Mouse (Mus musculus): ENCODE results near the gene Naglu. TPM values are rescaled to one million over a fixed set of nuclear protein-coding genes. Genes with fewer than 3 reads are reported as not detected.

Naglu gene
- polyA plus RNA-seq, 1 experiment from 2014 or later, result 26.5 TPM

DNA sequence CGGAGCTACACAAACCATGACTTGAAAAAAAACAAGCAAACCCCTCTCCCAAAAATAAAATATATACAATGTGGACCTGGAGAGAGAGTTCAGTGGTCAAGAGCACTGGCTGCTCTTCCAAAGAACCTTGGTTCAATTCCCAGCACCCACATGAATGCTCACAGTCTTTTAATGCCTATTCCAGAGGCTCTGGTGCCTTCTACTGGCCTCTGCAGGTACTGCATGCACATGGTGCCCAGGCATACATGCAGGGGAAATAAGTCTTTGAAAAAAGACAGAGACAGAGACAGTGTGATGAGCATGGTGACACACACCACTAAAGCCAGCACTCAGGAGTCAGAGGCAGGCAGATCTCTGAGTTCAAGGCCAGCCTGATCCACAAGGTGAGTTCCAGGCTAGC lies 15.8 kb upstream of the Naglu start:
- H3K4me2 ChIP-seq (ENCODE audit: low read length), result no peak overlapping the region
- H3K4me3 ChIP-seq (replicated peaks; ENCODE audit: low read depth, low read length), result no peak overlapping the region
- 0 out of 2 replicates have a peak, but pooled peaks cover 4% of the 10 kb centered on the region for H3K4me1 ChIP-seq (replicated peaks; ENCODE audit: insufficient read depth, low read length)
- H3K27me3 ChIP-seq (ENCODE audit: insufficient read depth, low read length), result no peaks in the 10 kb centered on the region
- WGBS, result 97% methylated on average over 1 of the region's 1 CpGs
- TF ChIP-seq CTCF (IDR thresholded peaks at IDR 0.05; ENCODE audit: low read depth), result peak; percentile 50
- ATAC-seq (replicated peaks; ENCODE audit: low FRiP score, low read depth), result no peak
- H3K27ac ChIP-seq, result no peak overlapping the region
- no peaks in the 10 kb centered on the region for H3K9me3 ChIP-seq (replicated peaks; ENCODE audit: low read length)
- peaks cover 18% of the 10 kb centered on the region for H3K36me3 ChIP-seq (ENCODE audit: insufficient read depth, low read length)
- no peak for DNase-seq (ENCODE audit: low spot score)
- no peak overlapping the region for H3K9ac ChIP-seq (ENCODE audit: low read depth, low read length)

DNA sequence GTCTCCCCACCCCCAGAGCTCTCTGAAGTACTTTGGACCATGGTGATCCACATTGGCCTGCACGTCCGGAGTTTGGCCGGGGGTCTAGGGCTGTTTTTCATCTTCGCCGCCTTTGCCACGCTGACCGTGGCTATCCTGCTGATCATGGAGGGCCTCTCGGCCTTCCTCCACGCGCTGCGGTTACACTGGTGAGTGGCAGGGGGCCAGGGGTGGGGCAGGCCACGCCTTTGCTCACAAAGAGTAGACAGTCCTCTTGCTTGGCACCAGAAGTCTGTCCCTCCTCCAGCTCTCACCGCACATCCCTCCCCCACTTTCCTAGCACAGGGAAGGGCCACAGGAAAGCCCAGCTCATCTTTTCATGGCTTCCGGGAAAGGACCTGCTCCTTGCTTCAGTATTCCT lies 14.4 kb upstream of the Naglu start:
- H3K4me2 ChIP-seq (ENCODE audit: low read length), result no peak overlapping the region
- no peak for TF ChIP-seq CTCF (IDR thresholded peaks at IDR 0.05; ENCODE audit: low read depth)
- whole genome bisulfite sequencing, result 76% methylated on average over 14 of the region's 14 CpGs
- peaks cover 7% of the 10 kb centered on the region for H3K36me3 ChIP-seq (ENCODE audit: insufficient read depth, low read length)
- no peak for DNase-seq (ENCODE audit: low spot score)
- H3K9ac ChIP-seq (ENCODE audit: low read depth, low read length), result 0 out of 2 replicates have a peak overlapping the region, but pooled peaks have one; percentile 13
- no peaks in the 10 kb centered on the region for H3K9me3 ChIP-seq (replicated peaks; ENCODE audit: low read length)
- ATAC-seq (replicated peaks; ENCODE audit: low FRiP score, low read depth), result no peak
- no peak overlapping the region for H3K4me3 ChIP-seq (replicated peaks; ENCODE audit: low read depth, low read length)
- H3K27ac ChIP-seq, result no peak overlapping the region
- H3K4me1 ChIP-seq (replicated peaks; ENCODE audit: insufficient read depth, low read length), result peaks cover 7% of the 10 kb centered on the region; the same call in 1 of the 2 replicates
- H3K27me3 ChIP-seq (ENCODE audit: insufficient read depth, low read length), result no peaks in the 10 kb centered on the region

DNA sequence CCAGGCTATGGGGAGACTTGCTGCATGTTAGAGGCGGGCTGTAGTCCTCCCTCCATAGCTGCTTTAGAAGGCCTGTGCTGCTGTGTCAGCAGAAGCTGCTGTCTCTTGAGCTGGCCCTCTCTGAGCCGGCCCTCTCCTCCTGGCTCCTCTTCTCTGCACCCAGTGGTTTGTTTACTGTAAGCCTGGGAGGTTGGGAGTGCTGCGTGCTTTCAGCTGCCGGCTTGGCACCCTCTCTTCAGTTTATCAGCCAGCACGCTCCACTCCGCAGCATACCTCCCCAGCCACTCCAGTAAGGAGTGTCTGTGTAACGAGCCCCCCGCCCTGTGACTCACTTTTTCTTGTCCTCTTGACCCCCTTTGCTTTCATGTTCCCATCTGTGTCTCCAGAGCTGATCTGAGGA lies 12.9 kb upstream of the Naglu start:
- no peak for DNase-seq (ENCODE audit: low spot score)
- H3K4me2 ChIP-seq (ENCODE audit: low read length), result no peak overlapping the region
- no peak for TF ChIP-seq CTCF (IDR thresholded peaks at IDR 0.05; ENCODE audit: low read depth)
- no peak overlapping the region for H3K9ac ChIP-seq (ENCODE audit: low read depth, low read length)
- no peaks in the 10 kb centered on the region for H3K27me3 ChIP-seq (ENCODE audit: insufficient read depth, low read length)
- H3K27ac ChIP-seq, result peak overlapping the region; percentile 50
- 41% methylated on average over 8 of the region's 8 CpGs for WGBS
- H3K36me3 ChIP-seq (ENCODE audit: insufficient read depth, low read length), result peaks cover 3% of the 10 kb centered on the region; the same call in 1 of the 2 replicates
- no peak; the same call in 1 of the 2 replicates for ATAC-seq (replicated peaks; ENCODE audit: low FRiP score, low read depth)
- H3K4me1 ChIP-seq (replicated peaks; ENCODE audit: insufficient read depth, low read length), result peaks cover 7% of the 10 kb centered on the region; the same call in 1 of the 2 replicates
- no peak overlapping the region for H3K4me3 ChIP-seq (replicated peaks; ENCODE audit: low read depth, low read length)
- no peaks in the 10 kb centered on the region for H3K9me3 ChIP-seq (replicated peaks; ENCODE audit: low read length)

DNA sequence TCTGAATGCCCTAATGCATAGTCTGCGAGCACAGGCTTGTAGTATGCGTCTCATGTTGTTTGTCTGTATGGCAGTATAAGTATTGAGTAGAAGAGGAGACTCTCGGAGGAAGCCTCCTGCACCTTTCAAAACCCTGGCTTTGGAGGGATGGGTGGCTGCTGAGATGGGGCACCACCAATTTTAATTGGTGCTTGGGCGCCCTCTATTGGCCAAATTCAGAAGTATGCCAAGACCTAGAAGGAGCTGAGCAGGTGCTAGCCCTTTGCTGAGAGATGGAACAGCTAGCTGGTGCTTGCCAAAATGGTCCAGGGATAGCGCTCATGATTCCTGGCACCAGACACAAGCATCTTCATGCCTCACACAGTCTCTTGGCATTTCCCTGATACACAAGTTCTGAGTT lies 12.0 kb upstream of the Naglu start:
- Histone ChIP-seq H3K27ac (no peak overlapping the region), H3K4me1 (replicated peaks; ENCODE audit: insufficient read depth, low read length) (peaks cover 8% of the 10 kb centered on the region)
- 34% methylated on average over 5 of the region's 5 CpGs for WGBS

DNA sequence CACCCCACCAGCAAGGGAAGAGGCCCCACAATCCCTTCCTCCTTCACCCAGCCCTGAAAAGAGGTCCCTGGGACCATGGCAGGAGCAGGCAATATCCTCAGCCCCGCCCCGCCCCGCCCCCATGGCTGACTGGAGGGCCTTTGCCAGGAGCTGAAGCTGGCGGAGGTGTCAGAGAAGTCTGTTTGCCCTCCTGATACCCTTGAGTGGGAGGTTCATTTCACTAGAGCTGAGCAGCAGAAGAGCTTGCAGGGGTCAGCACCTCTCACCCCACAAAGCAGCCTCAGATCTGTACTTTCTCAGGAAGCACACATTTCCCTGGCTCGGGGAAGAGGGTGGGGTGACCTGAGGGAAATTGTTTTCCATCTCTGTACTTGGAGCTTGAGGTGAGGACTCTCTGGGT lies 11.1 kb upstream of the Naglu start:
- peaks cover 4% of the 10 kb centered on the region; the same call in 1 of the 2 replicates for H3K36me3 ChIP-seq (ENCODE audit: insufficient read depth, low read length)
- peak; percentile 19 for DNase-seq (ENCODE audit: low spot score)
- H3K27ac ChIP-seq, result peak overlapping the region; percentile 81; the same call in 1 of the 2 replicates
- 44% methylated on average over 5 of the region's 5 CpGs for WGBS
- no peak for TF ChIP-seq CTCF (IDR thresholded peaks at IDR 0.05; ENCODE audit: low read depth)
- H3K9ac ChIP-seq (ENCODE audit: low read depth, low read length), result no peak overlapping the region
- no peaks in the 10 kb centered on the region for H3K27me3 ChIP-seq (ENCODE audit: insufficient read depth, low read length)
- no peak overlapping the region for H3K4me3 ChIP-seq (replicated peaks; ENCODE audit: low read depth, low read length)
- no peak; the same call in 1 of the 2 replicates for ATAC-seq (replicated peaks; ENCODE audit: low FRiP score, low read depth)
- no peaks in the 10 kb centered on the region for H3K9me3 ChIP-seq (replicated peaks; ENCODE audit: low read length)
- no peak overlapping the region for H3K4me2 ChIP-seq (ENCODE audit: low read length)
- peaks cover 17% of the 10 kb centered on the region for H3K4me1 ChIP-seq (replicated peaks; ENCODE audit: insufficient read depth, low read length)

More for the DNA sequence above, 12.0 kb upstream of the Naglu start:
- H3K9me3 ChIP-seq (replicated peaks; ENCODE audit: low read length), result no peaks in the 10 kb centered on the region
- TF ChIP-seq CTCF (IDR thresholded peaks at IDR 0.05; ENCODE audit: low read depth), result peak; percentile 84
- peaks cover 7% of the 10 kb centered on the region; the same call in 1 of the 2 replicates for H3K36me3 ChIP-seq (ENCODE audit: insufficient read depth, low read length)
- DNase-seq (ENCODE audit: low spot score), result peak; percentile 86
- H3K4me2 ChIP-seq (ENCODE audit: low read length), result no peak overlapping the region
- H3K9ac ChIP-seq (ENCODE audit: low read depth, low read length), result no peak overlapping the region
- ATAC-seq (replicated peaks; ENCODE audit: low FRiP score, low read depth), result 0 out of 2 replicates have a peak, but pooled peaks have one; percentile 16
- no peak overlapping the region for H3K4me3 ChIP-seq (replicated peaks; ENCODE audit: low read depth, low read length)
- no peaks in the 10 kb centered on the region for H3K27me3 ChIP-seq (ENCODE audit: insufficient read depth, low read length)

DNA sequence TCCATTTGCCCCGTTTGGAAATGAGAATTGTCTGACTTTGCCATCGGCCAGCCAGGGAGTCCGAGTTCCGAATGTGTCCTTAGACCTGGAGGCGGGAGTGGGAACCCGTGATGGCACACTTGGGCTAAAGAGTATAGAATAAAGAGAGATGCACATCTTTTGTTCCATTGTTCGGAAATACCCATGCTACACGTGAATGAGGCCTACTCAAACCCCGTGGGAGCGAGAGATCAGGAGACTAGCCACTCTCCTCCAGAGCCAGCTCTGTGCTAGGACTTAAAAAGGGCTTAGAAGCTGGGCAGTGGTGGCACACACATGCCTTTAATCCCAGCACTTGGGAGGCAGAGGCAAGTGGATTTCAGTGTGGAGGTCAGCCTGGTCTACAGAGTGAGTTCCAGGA lies 10.3 kb upstream of the Naglu start:
- H3K9ac ChIP-seq (ENCODE audit: low read depth, low read length), result no peak overlapping the region
- no peaks in the 10 kb centered on the region for H3K9me3 ChIP-seq (replicated peaks; ENCODE audit: low read length)
- no peak for TF ChIP-seq CTCF (IDR thresholded peaks at IDR 0.05; ENCODE audit: low read depth)
- no peaks in the 10 kb centered on the region for H3K27me3 ChIP-seq (ENCODE audit: insufficient read depth, low read length)
- H3K4me3 ChIP-seq (replicated peaks; ENCODE audit: low read depth, low read length), result no peak overlapping the region
- WGBS, result 72% methylated on average over 10 of the region's 10 CpGs
- ATAC-seq (replicated peaks; ENCODE audit: low FRiP score, low read depth) (no peak), DNase-seq (ENCODE audit: low spot score) (no peak)
- H3K4me2 ChIP-seq (ENCODE audit: low read length), result no peak overlapping the region
- H3K36me3 ChIP-seq (ENCODE audit: insufficient read depth, low read length), result peaks cover 4% of the 10 kb centered on the region; the same call in 1 of the 2 replicates
- H3K4me1 ChIP-seq (replicated peaks; ENCODE audit: insufficient read depth, low read length), result peaks cover 23% of the 10 kb centered on the region
- H3K27ac ChIP-seq, result peak overlapping the region; percentile 81

DNA sequence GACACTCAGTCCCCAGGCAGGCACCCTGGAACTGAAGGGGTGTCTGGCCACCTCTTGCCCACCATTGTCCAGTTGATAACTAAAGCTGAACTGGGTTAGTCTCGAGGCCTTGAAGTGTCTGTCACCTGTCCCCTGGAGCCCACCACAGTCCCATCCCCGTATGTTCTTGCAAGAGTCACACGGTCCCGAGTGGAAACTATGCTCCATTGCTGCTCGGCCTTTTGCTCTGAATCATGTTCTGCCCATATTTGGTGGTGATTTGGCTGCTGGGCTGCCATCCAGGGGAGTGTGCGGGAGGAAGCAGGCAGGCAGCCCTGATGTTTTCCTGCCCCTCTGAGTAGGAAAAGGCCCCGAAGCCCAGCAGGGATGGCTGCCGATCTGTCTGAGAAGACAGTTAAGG lies 9.7 kb upstream of the Naglu start:
- peaks cover 4% of the 10 kb centered on the region; the same call in 1 of the 2 replicates for H3K36me3 ChIP-seq (ENCODE audit: insufficient read depth, low read length)
- no peak for ATAC-seq (replicated peaks; ENCODE audit: low FRiP score, low read depth)
- peak overlapping the region; percentile 81 for H3K27ac ChIP-seq
- H3K9me3 ChIP-seq (replicated peaks; ENCODE audit: low read length), result no peaks in the 10 kb centered on the region
- H3K4me2 ChIP-seq (ENCODE audit: low read length), result no peak overlapping the region
- H3K4me3 ChIP-seq (replicated peaks; ENCODE audit: low read depth, low read length), result no peak overlapping the region
- no peaks in the 10 kb centered on the region for H3K27me3 ChIP-seq (ENCODE audit: insufficient read depth, low read length)
- no peak; the same call in 1 of the 2 replicates for TF ChIP-seq CTCF (IDR thresholded peaks at IDR 0.05; ENCODE audit: low read depth)
- peaks cover 23% of the 10 kb centered on the region for H3K4me1 ChIP-seq (replicated peaks; ENCODE audit: insufficient read depth, low read length)
- peak; percentile 74 for DNase-seq (ENCODE audit: low spot score)
- 34% methylated on average over 8 of the region's 8 CpGs for WGBS
- H3K9ac ChIP-seq (ENCODE audit: low read depth, low read length), result no peak overlapping the region

Measured in kidney, postnatal 0 days (tissue).